Mouse (Mus musculus): Measurements from ENCODE around the gene Tlr12. TPM values are rescaled to one million over a fixed set of nuclear protein-coding genes. Genes with fewer than 3 reads are reported as not detected.
A peak's percentile ranks its signal among the peaks of the same experiment; 100 is the strongest.

Gene Tlr12
- polyA plus RNA-seq, 1 experiment from 2014 or later, result 3.7 TPM

- no peak overlapping the region for H3K4me3 ChIP-seq (replicated peaks; ENCODE audit: low read depth, low read length)
- ATAC-seq (replicated peaks; ENCODE audit: low FRiP score, low read depth) (no peak), DNase-seq (ENCODE audit: low spot score) (no peak)
- no peak for TF ChIP-seq CTCF (IDR thresholded peaks at IDR 0.05; ENCODE audit: low read depth)
- H3K4me1 ChIP-seq (replicated peaks; ENCODE audit: insufficient read depth, low read length), result peaks cover 4% of the 10 kb centered on the region; the same call in 1 of the 2 replicates
- H3K9me3 ChIP-seq (replicated peaks; ENCODE audit: low read length), result no peaks in the 10 kb centered on the region
- no peak overlapping the region for H3K4me2 ChIP-seq (ENCODE audit: low read length)
- H3K9ac ChIP-seq (ENCODE audit: low read depth, low read length), result no peak overlapping the region
- H3K36me3 ChIP-seq (ENCODE audit: insufficient read depth, low read length), result peaks cover 10% of the 10 kb centered on the region
- no peaks in the 10 kb centered on the region for H3K27me3 ChIP-seq (ENCODE audit: insufficient read depth, low read length)
- H3K27ac ChIP-seq, result no peak overlapping the region
- 94% methylated on average over 7 of the region's 7 CpGs for WGBS
These were observed 11.8 kb downstream of the Tlr12 start for GRCm38 (mm10) chr4:128606586-128606985.

GRCm38 (mm10) chr4:128597801-128598560 is 20.4 kb downstream of the Tlr12 start:
- H3K4me2 ChIP-seq (ENCODE audit: low read length), result no peak overlapping the region
- no peaks in the 10 kb centered on the region for H3K27me3 ChIP-seq (ENCODE audit: insufficient read depth, low read length)
- H3K27ac ChIP-seq, result no peak overlapping the region
- no peak for ATAC-seq (replicated peaks; ENCODE audit: low FRiP score, low read depth)
- no peak for DNase-seq (ENCODE audit: low spot score)
- H3K36me3 ChIP-seq (ENCODE audit: insufficient read depth, low read length), result peaks cover 7% of the 10 kb centered on the region
- no peak for TF ChIP-seq CTCF (IDR thresholded peaks at IDR 0.05; ENCODE audit: low read depth)
- 60% methylated on average over 12 of the region's 12 CpGs for WGBS
- H3K9me3 ChIP-seq (replicated peaks; ENCODE audit: low read length), result no peaks in the 10 kb centered on the region
- H3K4me3 ChIP-seq (replicated peaks; ENCODE audit: low read depth, low read length), result no peak overlapping the region
- no peaks in the 10 kb centered on the region for H3K4me1 ChIP-seq (replicated peaks; ENCODE audit: insufficient read depth, low read length)
- H3K9ac ChIP-seq (ENCODE audit: low read depth, low read length), result no peak overlapping the region

- H3K9me3 ChIP-seq (replicated peaks; ENCODE audit: low read length), result no peaks in the 10 kb centered on the region
- 97% methylated on average over 5 of the region's 5 CpGs for WGBS
- H3K4me1 ChIP-seq (replicated peaks; ENCODE audit: insufficient read depth, low read length), result no peaks in the 10 kb centered on the region
- H3K27me3 ChIP-seq (ENCODE audit: insufficient read depth, low read length), result no peaks in the 10 kb centered on the region
- no peak for ATAC-seq (replicated peaks; ENCODE audit: low FRiP score, low read depth)
- no peak overlapping the region for H3K4me3 ChIP-seq (replicated peaks; ENCODE audit: low read depth, low read length)
- H3K4me2 ChIP-seq (ENCODE audit: low read length), result no peak overlapping the region
- no peak for TF ChIP-seq CTCF (IDR thresholded peaks at IDR 0.05; ENCODE audit: low read depth)
- H3K27ac ChIP-seq, result no peak overlapping the region
- no peak overlapping the region for H3K9ac ChIP-seq (ENCODE audit: low read depth, low read length)
- H3K36me3 ChIP-seq (ENCODE audit: insufficient read depth, low read length), result peaks cover 9% of the 10 kb centered on the region; the same call in 1 of the 2 replicates
- DNase-seq (ENCODE audit: low spot score), result no peak
These were observed 24.4 kb downstream of the Tlr12 start for GRCm38 (mm10) chr4:128594062-128594461.

- Histone ChIP-seq H3K27ac (no peak overlapping the region), H3K4me2 (ENCODE audit: low read length) (no peak overlapping the region), H3K27me3 (ENCODE audit: insufficient read depth, low read length) (no peaks in the 10 kb centered on the region), H3K9ac (ENCODE audit: low read depth, low read length) (no peak overlapping the region), H3K4me1 (replicated peaks; ENCODE audit: insufficient read depth, low read length) (no peaks in the 10 kb centered on the region), H3K4me3 (replicated peaks; ENCODE audit: low read depth, low read length) (no peak overlapping the region), H3K36me3 (ENCODE audit: insufficient read depth, low read length) (peaks cover 17% of the 10 kb centered on the region; the same call in 1 of the 2 replicates), H3K9me3 (replicated peaks; ENCODE audit: low read length) (no peaks in the 10 kb centered on the region)
- ATAC-seq (replicated peaks; ENCODE audit: low FRiP score, low read depth) (no peak), DNase-seq (ENCODE audit: low spot score) (no peak)
- WGBS, result 91% methylated on average over 4 of the region's 4 CpGs
- TF ChIP-seq CTCF (IDR thresholded peaks at IDR 0.05; ENCODE audit: low read depth), result no peak
These were observed 25.1 kb downstream of the Tlr12 start for GRCm38 (mm10) chr4:128593286-128593685.

- no peak for ATAC-seq (replicated peaks; ENCODE audit: low FRiP score, low read depth)
- 52% methylated on average over 4 of the region's 4 CpGs for WGBS
- no peak overlapping the region for H3K27ac ChIP-seq
- no peak overlapping the region for H3K4me2 ChIP-seq (ENCODE audit: low read length)
- no peaks in the 10 kb centered on the region for H3K4me1 ChIP-seq (replicated peaks; ENCODE audit: insufficient read depth, low read length)
- peaks cover 19% of the 10 kb centered on the region; the same call in 1 of the 2 replicates for H3K9me3 ChIP-seq (replicated peaks; ENCODE audit: low read length)
- no peak for DNase-seq (ENCODE audit: low spot score)
- no peaks in the 10 kb centered on the region for H3K27me3 ChIP-seq (ENCODE audit: insufficient read depth, low read length)
- no peak overlapping the region for H3K9ac ChIP-seq (ENCODE audit: low read depth, low read length)
- peak; percentile 58 for TF ChIP-seq CTCF (IDR thresholded peaks at IDR 0.05; ENCODE audit: low read depth)
- no peak overlapping the region for H3K4me3 ChIP-seq (replicated peaks; ENCODE audit: low read depth, low read length)
- peaks cover 18% of the 10 kb centered on the region for H3K36me3 ChIP-seq (ENCODE audit: insufficient read depth, low read length)
These were observed 39.2 kb downstream of the Tlr12 start for GRCm38 (mm10) chr4:128579182-128579581.

- H3K4me1 ChIP-seq (replicated peaks; ENCODE audit: insufficient read depth, low read length), result no peaks in the 10 kb centered on the region
- H3K27ac ChIP-seq, result no peak overlapping the region
- H3K9ac ChIP-seq (ENCODE audit: low read depth, low read length), result no peak overlapping the region
- H3K4me3 ChIP-seq (replicated peaks; ENCODE audit: low read depth, low read length), result no peak overlapping the region
- H3K36me3 ChIP-seq (ENCODE audit: insufficient read depth, low read length), result no peaks in the 10 kb centered on the region
- H3K27me3 ChIP-seq (ENCODE audit: insufficient read depth, low read length), result no peaks in the 10 kb centered on the region
- no peak for TF ChIP-seq CTCF (IDR thresholded peaks at IDR 0.05; ENCODE audit: low read depth)
- no peak overlapping the region for H3K4me2 ChIP-seq (ENCODE audit: low read length)
- 73% methylated on average over 4 of the region's 4 CpGs for WGBS
- no peaks in the 10 kb centered on the region for H3K9me3 ChIP-seq (replicated peaks; ENCODE audit: low read length)
- DNase-seq (ENCODE audit: low spot score), result no peak
- no peak for ATAC-seq (replicated peaks; ENCODE audit: low FRiP score, low read depth)
These were observed 42.6 kb downstream of the Tlr12 start for GRCm38 (mm10) chr4:128575811-128576210.

Other genes starting within 250 kb of the Tlr12 start
- gene Zscan20, start 8.5 kb downstream of the Tlr12 start, polyA plus RNA-seq (2015; fragmentation: Nextera tagmentation; extraction: Ambion mirVana), result 2.2 and 2.3 TPM in 2 replicates
- 60.7 and 71.7 TPM in 2 replicates for gene Phc2, start 36.1 kb upstream of the Tlr12 start, polyA plus RNA-seq (2015; fragmentation: Nextera tagmentation; extraction: Ambion mirVana)
- gene A3galt2, start 136.7 kb upstream of the Tlr12 start, polyA plus RNA-seq (2015; fragmentation: Nextera tagmentation; extraction: Ambion mirVana), result 0.13 and 0.23 TPM in 2 replicates
- gene Zfp362, start 187.4 kb upstream of the Tlr12 start, polyA plus RNA-seq (2015; fragmentation: Nextera tagmentation; extraction: Ambion mirVana), result 31.1 and 31.2 TPM in 2 replicates

All from kidney, postnatal 0 days (tissue).